Mouse (Mus musculus) left cerebral cortex, adult 9 months (tissue): Measurements from ENCODE around the gene Teddm1a.
"Not testable (repeated sequence)": the region's sequence is repeated elsewhere in the genome, so short reads cannot be mapped to it uniquely, and the experiment has no call there.

Experiments
- DNase-seq, 2 experiments: peaks; one replicate each; pipeline ENCODE4 v3.0.0; 2022; ENCODE audit warnings: low spot score in 2 of 2

Teddm1a gene

DNA sequence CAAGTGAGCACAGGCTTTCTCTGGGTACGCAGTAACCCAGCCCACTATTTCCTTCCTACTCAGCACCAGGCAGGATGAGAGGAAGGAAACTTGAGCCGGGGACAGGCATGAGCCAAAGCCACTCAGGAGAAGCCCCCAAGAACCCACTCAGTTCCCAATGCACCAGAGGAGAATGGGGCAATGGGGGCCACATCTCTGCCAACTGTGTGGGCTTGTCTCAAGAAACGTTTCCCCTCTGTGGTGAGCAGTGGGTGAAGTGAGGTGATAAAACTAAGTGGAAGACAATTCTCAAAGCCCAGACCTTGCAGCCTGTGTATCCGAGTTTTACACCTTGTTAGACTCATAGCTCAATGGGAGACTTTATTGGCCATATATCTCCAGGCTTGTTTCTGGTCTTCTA, at the start of gene Teddm1a:
Gene Teddm1a, plus strand, starts transcription at position 301 of the 400 bp plus-strand sequence.
- no peak for DNase-seq

- peak in 1 of 2 experiments; percentile 21 for DNase-seq
Measured at GRCm38 (mm10) chr1:153842121-153842740, 49.3 kb upstream of the Teddm1a start.

- no peak for DNase-seq
Measured at GRCm38 (mm10) chr1:153844042-153844441, 47.5 kb upstream of the Teddm1a start, which contains the start of gene Rgsl1. Gene Rgsl1, minus strand, starts transcription at chr1:153844142.

- DNase-seq: no peak
Measured at GRCm38 (mm10) chr1:153846420-153846819, 45.1 kb upstream of the Teddm1a start.

GRCm38 (mm10) chr1:153846867-153847266, 44.7 kb upstream of the Teddm1a start:
- no peak for DNase-seq

- DNase-seq: not testable (repeated sequence)
Measured at GRCm38 (mm10) chr1:153852696-153853095, 38.8 kb upstream of the Teddm1a start.

DNA sequence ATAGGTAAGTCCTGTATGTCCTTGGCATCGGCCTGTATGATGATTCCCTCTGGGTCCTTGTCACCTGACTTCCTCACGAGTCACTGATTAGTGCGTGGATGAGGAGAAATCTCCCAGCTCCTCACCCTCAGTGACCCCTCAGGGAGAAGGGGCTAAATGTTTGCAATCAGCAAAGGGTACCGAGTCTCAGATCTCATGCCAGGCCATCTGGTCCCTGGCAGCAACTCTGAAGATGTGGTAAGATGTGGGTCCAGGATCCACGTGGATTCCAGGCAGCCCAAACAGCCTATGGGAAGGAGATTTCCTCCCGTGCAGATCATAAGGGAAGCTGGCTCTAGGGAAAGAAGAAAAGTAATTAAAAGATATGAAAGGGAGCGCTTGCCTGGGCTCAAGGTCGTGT, 35.6 kb upstream of the Teddm1a start:
- DNase-seq: no peak

DNA sequence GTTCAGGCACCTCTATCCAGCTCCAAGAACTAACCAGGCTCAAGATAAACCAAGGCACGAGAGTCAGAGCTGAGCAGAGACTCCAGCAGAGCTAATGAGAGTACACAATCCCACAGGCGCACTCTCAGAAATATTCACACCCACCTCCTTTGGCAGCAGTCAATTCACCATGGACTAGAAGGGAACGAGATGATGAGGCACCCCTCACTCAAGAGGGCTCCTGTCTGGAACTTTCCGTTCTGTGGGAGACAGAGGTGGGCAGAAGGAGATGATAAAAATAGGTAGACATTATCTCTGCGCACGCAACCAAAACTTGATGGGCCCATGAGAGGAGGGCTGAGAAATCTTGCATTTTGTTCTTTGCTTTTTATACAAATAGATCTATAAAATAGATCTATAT, 17.5 kb upstream of the Teddm1a start, which contains the start of gene Teddm1b:
Gene Teddm1b, plus strand, starts transcription at position 301 of the 400 bp plus-strand sequence.
- no peak for DNase-seq

GRCm38 (mm10) chr1:153880391-153880790, 11.2 kb upstream of the Teddm1a start:
- DNase-seq: not testable (repeated sequence)

DNA sequence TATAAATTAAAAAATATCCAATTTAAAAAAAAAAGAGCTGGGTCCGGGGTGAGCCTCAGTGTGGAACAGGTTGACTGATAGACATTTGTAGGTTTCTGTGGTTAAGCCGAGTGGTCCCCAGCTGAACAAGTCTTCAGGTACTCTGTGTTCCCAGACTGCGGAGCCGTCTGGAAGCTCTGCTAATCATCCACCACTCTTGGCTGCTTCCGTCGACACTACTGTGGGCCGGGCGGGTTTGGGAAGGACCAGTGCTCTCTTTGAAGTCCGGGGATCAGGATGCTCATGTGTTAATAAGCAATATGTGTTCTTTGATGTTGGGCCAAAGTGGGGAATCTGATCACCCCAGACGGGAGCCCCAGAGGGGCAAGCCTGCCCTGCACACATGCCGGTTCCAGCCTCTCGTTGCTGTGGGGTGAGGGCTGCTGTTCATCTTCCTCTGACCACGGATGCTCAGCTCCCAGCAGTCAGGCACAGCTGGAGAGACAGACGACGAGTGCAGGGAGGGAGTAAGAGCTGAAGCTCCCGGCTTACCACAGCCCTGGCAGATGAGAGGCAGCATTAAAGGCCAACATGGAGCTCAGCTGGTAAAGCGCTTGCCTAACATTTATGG, 5.4 kb upstream of the Teddm1a start:
- no peak for DNase-seq

- no peak for DNase-seq
Measured at GRCm38 (mm10) chr1:153890121-153890520, 1.4 kb upstream of the Teddm1a start.

- DNase-seq: no peak
Measured at GRCm38 (mm10) chr1:153893746-153894145, 2.2 kb downstream of the Teddm1a start.

GRCm38 (mm10) chr1:153894201-153894893, 2.8 kb downstream of the Teddm1a start:
- DNase-seq: no peak

GRCm38 (mm10) chr1:153894979-153895378, 3.4 kb downstream of the Teddm1a start:
- DNase-seq: peak in 1 of 2 experiments; percentile 90

- no peak for DNase-seq
Measured at GRCm38 (mm10) chr1:153897196-153897595, 5.7 kb downstream of the Teddm1a start.

GRCm38 (mm10) chr1:153898989-153899730, 7.6 kb downstream of the Teddm1a start:
- no peak for DNase-seq

GRCm38 (mm10) chr1:153899731-153900380, 8.3 kb downstream of the Teddm1a start, which contains the start of the genes Glul and Teddm2:
Gene Glul, plus strand, starts transcription at chr1:153899944.
Gene Teddm2, minus strand, starts transcription at chr1:153900228.
- peak; percentile 85 to 95 for DNase-seq

- DNase-seq: no peak
Measured at GRCm38 (mm10) chr1:153900381-153900780, 8.8 kb downstream of the Teddm1a start.

- peak in 1 of 2 experiments; percentile 17 for DNase-seq
Measured at GRCm38 (mm10) chr1:153900860-153901730, 9.6 kb downstream of the Teddm1a start.

DNA sequence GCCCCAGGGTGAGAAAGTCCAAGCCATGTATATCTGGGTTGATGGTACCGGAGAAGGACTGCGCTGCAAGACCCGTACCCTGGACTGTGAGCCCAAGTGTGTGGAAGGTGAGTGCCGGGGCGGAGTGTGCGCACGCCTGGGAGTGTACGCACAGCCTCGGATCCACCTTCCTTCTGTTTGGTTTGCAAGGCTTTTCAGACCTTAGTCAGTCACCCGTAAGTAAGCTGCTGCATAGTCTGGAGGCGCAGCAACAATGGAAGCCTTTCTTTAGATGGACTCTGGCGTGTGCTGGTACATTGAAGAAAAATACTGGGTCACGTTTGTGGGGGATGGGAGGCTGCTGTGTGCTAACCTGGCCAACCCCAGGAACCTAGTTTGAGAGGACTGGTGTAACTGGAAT, 11.5 kb downstream of the Teddm1a start:
- no peak for DNase-seq
